Mouse (Mus musculus): ENCODE data around the gene Usp5. TPM values are rescaled to one million over a fixed set of nuclear protein-coding genes. Genes with fewer than 3 reads are reported as not detected.

Gene Usp5
- polyA plus RNA-seq, 1 experiment: 37.4 TPM

- H3K27me3 ChIP-seq (ENCODE audit: control insufficient read depth, insufficient read depth, low read length): no peaks in the 10 kb centered on the region
- peak overlapping the region; percentile 87 for H3K27ac ChIP-seq (ENCODE audit: control insufficient read depth, insufficient read depth, low read depth, low read length)
- H3K36me3 ChIP-seq (ENCODE audit: control insufficient read depth, insufficient read depth, low read length): no peaks in the 10 kb centered on the region; the same call in 1 of the 2 replicates
- H3K4me3 ChIP-seq (ENCODE audit: control insufficient read depth, low read depth, low read length): peak overlapping the region; percentile 89
- H3K4me1 ChIP-seq (ENCODE audit: control insufficient read depth, insufficient read depth, low read length): peaks cover 20% of the 10 kb centered on the region
- no peak for TF ChIP-seq CTCF (IDR thresholded peaks at IDR 0.05; ENCODE audit: control insufficient read depth, insufficient read depth, insufficient replicate concordance, low read depth, low read length)
- no peak for TF ChIP-seq POLR2A (IDR thresholded peaks at IDR 0.05; ENCODE audit: control insufficient read depth, low read depth, low read length)
These were observed 49.3 kb downstream of the Usp5 start for GRCm38 (mm10) chr6:124779984-124780416.

- no peaks in the 10 kb centered on the region for H3K27me3 ChIP-seq (ENCODE audit: control insufficient read depth, insufficient read depth, low read length)
- peaks cover 20% of the 10 kb centered on the region for H3K4me1 ChIP-seq (ENCODE audit: control insufficient read depth, insufficient read depth, low read length)
- H3K4me3 ChIP-seq (ENCODE audit: control insufficient read depth, low read depth, low read length): peak within 1 kb of the TSS; percentile 89
- H3K27ac ChIP-seq (ENCODE audit: control insufficient read depth, insufficient read depth, low read depth, low read length): peak within 1 kb of the TSS; percentile 87
- TF ChIP-seq POLR2A (IDR thresholded peaks at IDR 0.05; ENCODE audit: control insufficient read depth, low read depth, low read length) (peak; percentile 11; the same call in 1 of the 2 replicates), CTCF (IDR thresholded peaks at IDR 0.05; ENCODE audit: control insufficient read depth, insufficient read depth, insufficient replicate concordance, low read depth, low read length) (no peak)
- H3K36me3 ChIP-seq (ENCODE audit: control insufficient read depth, insufficient read depth, low read length): no peaks in the 10 kb centered on the region; the same call in 1 of the 2 replicates
These were observed 49.9 kb downstream of the Usp5 start, which contains the start of gene Lrrc23 for GRCm38 (mm10) chr6:124779222-124779983. Lrrc23 (minus strand) TSS chr6:124779727.

GRCm38 (mm10) chr6:124770511-124770910 is 58.8 kb downstream of the Usp5 start:
- Histone ChIP-seq H3K27me3 (ENCODE audit: control insufficient read depth, insufficient read depth, low read length) (no peaks in the 10 kb centered on the region), H3K4me1 (ENCODE audit: control insufficient read depth, insufficient read depth, low read length) (peaks cover 19% of the 10 kb centered on the region), H3K27ac (ENCODE audit: control insufficient read depth, insufficient read depth, low read depth, low read length) (no peak overlapping the region), H3K4me3 (ENCODE audit: control insufficient read depth, low read depth, low read length) (no peak overlapping the region), H3K36me3 (ENCODE audit: control insufficient read depth, insufficient read depth, low read length) (no peaks in the 10 kb centered on the region; the same call in none of the 2 replicates)
- TF ChIP-seq POLR2A (IDR thresholded peaks at IDR 0.05; ENCODE audit: control insufficient read depth, low read depth, low read length) (no peak), CTCF (IDR thresholded peaks at IDR 0.05; ENCODE audit: control insufficient read depth, insufficient read depth, insufficient replicate concordance, low read depth, low read length) (no peak)

GRCm38 (mm10) chr6:124770013-124770412 is 59.3 kb downstream of the Usp5 start:
- Histone ChIP-seq H3K27me3 (ENCODE audit: control insufficient read depth, insufficient read depth, low read length) (no peaks in the 10 kb centered on the region), H3K27ac (ENCODE audit: control insufficient read depth, insufficient read depth, low read depth, low read length) (no peak overlapping the region)

GRCm38 (mm10) chr6:124769101-124769765 is 60.1 kb downstream of the Usp5 start, which contains the start of gene Eno2:
Eno2 (minus strand) TSS chr6:124769673.
- TF ChIP-seq POLR2A (IDR thresholded peaks at IDR 0.05; ENCODE audit: control insufficient read depth, low read depth, low read length) (no peak), CTCF (IDR thresholded peaks at IDR 0.05; ENCODE audit: control insufficient read depth, insufficient read depth, insufficient replicate concordance, low read depth, low read length) (no peak)
- peak within 1 kb of the TSS; percentile 10 for H3K4me3 ChIP-seq (ENCODE audit: control insufficient read depth, low read depth, low read length)
- peaks cover 19% of the 10 kb centered on the region for H3K4me1 ChIP-seq (ENCODE audit: control insufficient read depth, insufficient read depth, low read length)
- H3K27ac ChIP-seq (ENCODE audit: control insufficient read depth, insufficient read depth, low read depth, low read length): no peak within 1 kb of the TSS
- no peaks in the 10 kb centered on the region for H3K27me3 ChIP-seq (ENCODE audit: control insufficient read depth, insufficient read depth, low read length)
- no peaks in the 10 kb centered on the region; the same call in none of the 2 replicates for H3K36me3 ChIP-seq (ENCODE audit: control insufficient read depth, insufficient read depth, low read length)

More at GRCm38 (mm10) chr6:124770013-124770412, 59.3 kb downstream of the Usp5 start:
- no peak overlapping the region for H3K4me3 ChIP-seq (ENCODE audit: control insufficient read depth, low read depth, low read length)
- H3K36me3 ChIP-seq (ENCODE audit: control insufficient read depth, insufficient read depth, low read length): no peaks in the 10 kb centered on the region; the same call in none of the 2 replicates
- TF ChIP-seq CTCF (IDR thresholded peaks at IDR 0.05; ENCODE audit: control insufficient read depth, insufficient read depth, insufficient replicate concordance, low read depth, low read length): no peak
- TF ChIP-seq POLR2A (IDR thresholded peaks at IDR 0.05; ENCODE audit: control insufficient read depth, low read depth, low read length): no peak
- peaks cover 19% of the 10 kb centered on the region for H3K4me1 ChIP-seq (ENCODE audit: control insufficient read depth, insufficient read depth, low read length)

GRCm38 (mm10) chr6:124768704-124769044 is 60.6 kb downstream of the Usp5 start:
- no peak for TF ChIP-seq POLR2A (IDR thresholded peaks at IDR 0.05; ENCODE audit: control insufficient read depth, low read depth, low read length)
- TF ChIP-seq CTCF (IDR thresholded peaks at IDR 0.05; ENCODE audit: control insufficient read depth, insufficient read depth, insufficient replicate concordance, low read depth, low read length): no peak
- H3K27ac ChIP-seq (ENCODE audit: control insufficient read depth, insufficient read depth, low read depth, low read length): no peak overlapping the region
- H3K27me3 ChIP-seq (ENCODE audit: control insufficient read depth, insufficient read depth, low read length): no peaks in the 10 kb centered on the region
- H3K36me3 ChIP-seq (ENCODE audit: control insufficient read depth, insufficient read depth, low read length): no peaks in the 10 kb centered on the region; the same call in none of the 2 replicates
- peaks cover 20% of the 10 kb centered on the region for H3K4me1 ChIP-seq (ENCODE audit: control insufficient read depth, insufficient read depth, low read length)
- H3K4me3 ChIP-seq (ENCODE audit: control insufficient read depth, low read depth, low read length): peak overlapping the region; percentile 10; the same call in 1 of the 2 replicates
